In the genomic region with DNA sequence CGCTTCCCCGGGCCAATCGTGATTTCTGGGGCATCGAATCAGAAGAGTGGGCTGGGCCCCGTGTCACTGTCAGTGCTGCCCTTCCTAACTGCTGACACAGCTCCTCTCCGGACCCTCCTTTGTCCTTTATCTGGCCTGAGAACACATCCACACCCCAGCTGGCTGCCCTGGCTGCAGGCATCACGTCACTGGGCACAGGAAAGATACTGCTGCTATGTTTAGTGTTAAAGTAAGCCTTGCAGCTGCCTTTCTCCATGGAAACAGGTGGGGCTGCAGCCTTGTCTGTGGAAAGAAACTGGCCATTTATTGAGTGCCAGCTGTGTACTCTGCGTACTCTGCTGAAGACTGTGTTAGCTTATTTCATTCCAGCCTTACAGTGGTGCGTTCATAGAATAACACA, we compare ENCODE assay signal across 8 mouse cellular contexts.
DNase-seq lines count a peak whose midpoint lies in the region; ATAC-seq lines count a peak whose summit lies in the region.
"Had no signal": no experiment of that assay in that cellular context is flagged by ENCODE, and none has a peak within 500 bp of the region (broad histone marks: within the 10 kb centered on the region; RNA-seq: fewer than 3 reads in every experiment).

No protein-coding gene starts in this region.

- H3K27me3 ChIP-seq in midbrain, embryonic 16.5 days (ENCODE audit: control insufficient read depth, insufficient read depth, low read depth, low read length), result no peaks in the 10 kb centered on the region
- H3K27me3 ChIP-seq: lung, embryonic 15.5 days had no signal

- no peak overlapping the region for H3K27ac ChIP-seq in midbrain, embryonic 16.5 days (ENCODE audit: low read length)
- H3K27ac ChIP-seq: lung, embryonic 15.5 days had no signal

- no peak overlapping the region for H3K4me2 ChIP-seq in midbrain, embryonic 16.5 days (ENCODE audit: low read length)
- H3K4me2 ChIP-seq: lung, embryonic 15.5 days had no signal

- 53% methylated on average over 9 of the region's 9 CpGs for WGBS in midbrain, embryonic 16.5 days

- no peak overlapping the region for H3K4me3 ChIP-seq in midbrain, embryonic 16.5 days (ENCODE audit: low read depth, low read length)
- H3K4me3 ChIP-seq: lung, embryonic 15.5 days had no signal

- DNase-seq in layer of hippocampus, adult 9-11 months, result peak; percentile 46
- no peak for DNase-seq in layer of hippocampus, adult 8-10 months (ENCODE audit: low spot score in 2 of 2)
- DNase-seq in heart, adult 9 months (ENCODE audit: low spot score in 2 of 2), result peak; percentile 28 to 40
- DNase-seq in heart, postnatal 25 days (ENCODE audit: low spot score), result peak; percentile 27
- no peak for DNase-seq in testis, postnatal 14 days (ENCODE audit: low spot score)
- no peak for DNase-seq in ovary, postnatal 10 days (ENCODE audit: low spot score)

- intact Hi-C loops in heart, postnatal 25 days (cut with DNase I), result no loop called here

- peak; percentile 32; the same call in 1 of the 2 replicates for ATAC-seq in midbrain, embryonic 16.5 days

- peaks cover 8% of the 10 kb centered on the region; the same call in 1 of the 2 replicates for H3K4me1 ChIP-seq in midbrain, embryonic 16.5 days (ENCODE audit: control insufficient read depth, insufficient read depth, low read length)
- H3K4me1 ChIP-seq: lung, embryonic 15.5 days had no signal

- H3K36me3 ChIP-seq in midbrain, embryonic 16.5 days (ENCODE audit: control insufficient read depth, insufficient read depth, low read length), result no peaks in the 10 kb centered on the region
- H3K36me3 ChIP-seq: lung, embryonic 15.5 days had no signal

- no peaks in the 10 kb centered on the region for H3K9me3 ChIP-seq in midbrain, embryonic 16.5 days (replicated peaks; ENCODE audit: control insufficient read depth, low read length, poor library complexity, severe bottlenecking)
- H3K9me3 ChIP-seq: lung, embryonic 15.5 days had no signal

- H3K9ac ChIP-seq in midbrain, embryonic 16.5 days (ENCODE audit: low read depth, low read length), result no peak overlapping the region
- H3K9ac ChIP-seq: lung, embryonic 15.5 days had no signal

Comparison
In these comparisons a context has a peak if more than half of its experiments do, and no peak if none do; other contexts are left out.
1. DNase-seq: peak in layer of hippocampus, adult 9-11 months (single experiment), heart, adult 9 months (2 of 2) and heart, postnatal 25 days (single experiment); none in layer of hippocampus, adult 8-10 months (0 of 2), testis, postnatal 14 days (single experiment) and ovary, postnatal 10 days (single experiment).